Mouse (Mus musculus) R1 (cell line): ENCODE results near the gene Trim52.

Experiments used
- DNase-seq: peaks from one replicate; pipeline ENCODE4 v3.0.0-alpha.2; 2018; ENCODE audit warnings: low read depth, low spot score

The Trim52 gene

DNA sequence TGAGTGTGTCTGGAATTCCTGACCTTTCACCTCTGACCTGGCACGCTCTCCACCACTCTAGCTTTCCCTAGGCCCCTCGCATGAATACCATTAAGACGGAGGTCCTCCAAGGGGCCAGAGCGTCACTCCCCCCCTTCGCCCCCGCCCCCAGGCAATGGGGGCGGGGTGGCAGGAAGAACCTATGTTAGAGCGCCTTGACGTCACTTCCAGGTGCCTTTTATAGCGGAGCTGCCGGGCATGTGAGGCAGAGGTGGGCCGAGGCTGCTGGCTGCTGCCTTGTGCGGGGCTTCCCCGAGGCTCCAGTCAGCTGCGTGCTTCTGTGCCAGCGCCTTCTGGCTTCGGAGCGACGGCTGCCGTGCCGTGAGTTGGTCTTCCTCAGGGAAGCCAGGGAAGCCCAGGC is at the start of gene Trim52:
Gene Trim52, plus strand, starts transcription at position 219 of the 400 bp plus-strand sequence.
- peak; percentile 91 for DNase-seq

DNA sequence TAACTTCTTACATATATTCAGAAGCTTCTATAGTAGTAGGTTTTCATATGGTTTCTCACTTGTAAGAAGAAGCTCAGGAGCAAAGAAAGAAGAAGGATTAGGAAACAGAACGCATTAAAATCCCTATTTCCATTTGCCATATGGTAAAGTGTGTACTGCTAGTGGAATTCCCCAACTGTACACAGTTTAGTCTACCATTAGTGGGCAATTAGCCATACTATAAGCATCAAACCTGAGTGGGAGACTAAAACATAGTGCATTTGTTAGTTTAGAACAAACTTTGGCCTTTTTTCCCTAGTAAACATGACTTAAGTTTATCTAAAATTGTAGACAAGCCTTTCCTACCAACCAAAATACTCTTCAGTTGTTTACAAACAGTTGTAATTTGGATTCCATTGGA is 33.4 kb upstream of the Trim52 start:
- DNase-seq = no peak

DNA sequence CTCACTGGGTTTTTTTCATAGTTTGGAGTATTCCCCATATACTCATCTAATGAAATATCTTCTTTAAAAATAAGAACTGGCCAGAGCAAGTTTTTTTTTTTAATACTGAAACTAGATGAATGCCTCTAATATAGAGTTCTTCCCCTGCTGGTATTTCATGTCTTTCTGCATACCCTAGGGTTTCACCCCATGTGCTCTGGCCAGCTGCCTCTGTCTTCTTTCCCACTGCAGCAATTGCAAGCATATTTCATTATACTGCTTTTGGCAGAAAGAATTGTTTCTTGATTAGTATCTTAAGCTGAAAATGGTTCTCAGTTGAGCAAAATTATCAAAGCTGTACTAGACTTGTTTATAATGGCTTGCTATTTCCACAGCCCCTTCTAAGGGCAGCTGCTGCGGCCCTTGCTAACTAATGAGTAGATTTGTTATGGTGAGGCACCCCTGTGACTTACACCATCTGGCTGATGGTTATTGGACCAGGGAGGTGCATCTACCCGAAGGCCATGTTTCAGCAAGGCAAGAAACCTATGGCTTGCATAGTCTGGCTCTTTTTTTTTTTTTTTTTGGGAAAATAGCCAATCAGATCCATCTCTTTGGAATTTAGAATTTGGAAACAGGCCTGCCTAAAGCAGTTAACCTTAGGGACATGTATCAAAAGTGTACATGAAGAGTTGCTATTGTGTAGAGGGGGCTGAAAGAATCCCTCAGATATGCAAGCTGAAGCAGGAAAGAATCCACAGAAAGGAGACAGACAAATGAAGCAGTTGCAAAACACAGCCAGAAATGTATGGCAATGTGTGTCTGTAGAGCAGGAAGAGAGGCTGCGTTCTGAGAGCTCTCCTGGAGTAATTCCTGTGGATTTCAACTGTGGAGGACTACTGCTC is 30.6 kb upstream of the Trim52 start:
- no peak for DNase-seq

DNA sequence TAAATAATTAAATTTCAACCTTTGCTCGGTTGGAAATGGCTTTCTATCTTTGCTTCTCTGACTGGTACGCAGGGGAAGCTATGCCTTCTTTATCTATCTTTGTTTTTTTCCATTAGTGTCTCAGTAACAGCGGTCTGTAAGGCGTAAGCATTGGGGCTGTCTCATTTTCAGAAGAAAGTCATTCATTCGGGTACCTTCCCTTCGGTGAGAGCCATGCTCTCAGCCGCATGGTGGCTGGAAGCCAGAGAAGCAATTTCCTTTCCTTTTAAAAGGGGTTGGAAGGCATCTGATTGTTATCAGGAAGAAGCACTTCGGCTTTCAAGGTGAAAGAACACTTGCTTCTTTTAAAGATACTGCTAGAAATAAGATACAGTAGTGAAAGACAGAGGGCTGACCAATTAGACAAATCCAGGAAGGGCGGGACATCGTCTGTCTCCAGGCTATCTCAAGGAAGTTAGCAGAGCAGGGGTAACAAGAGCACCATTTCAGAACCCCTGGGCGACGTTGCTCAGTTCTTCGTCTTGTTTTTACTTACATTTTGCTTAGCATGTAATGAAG is 17.4 kb upstream of the Trim52 start:
- DNase-seq = peak; percentile 14

DNA sequence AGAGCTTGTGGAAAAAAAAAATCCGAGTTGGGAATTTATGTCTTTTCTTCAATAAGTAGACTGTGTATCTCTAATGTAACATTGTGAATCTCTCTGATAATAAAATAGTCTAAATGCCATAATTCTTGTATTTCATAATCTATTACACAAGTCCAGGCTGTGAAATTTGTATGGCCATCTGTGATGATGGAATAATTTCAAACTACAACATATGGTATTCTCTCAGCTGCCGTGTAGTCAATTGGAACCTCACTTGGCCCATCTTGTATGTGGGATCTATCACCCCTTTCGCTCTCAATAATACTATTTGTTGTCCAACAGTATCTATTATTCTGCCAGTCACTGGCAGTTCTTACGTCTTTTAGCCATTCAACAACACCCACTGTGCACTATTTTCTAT is 9.2 kb upstream of the Trim52 start:
- no peak for DNase-seq

DNA sequence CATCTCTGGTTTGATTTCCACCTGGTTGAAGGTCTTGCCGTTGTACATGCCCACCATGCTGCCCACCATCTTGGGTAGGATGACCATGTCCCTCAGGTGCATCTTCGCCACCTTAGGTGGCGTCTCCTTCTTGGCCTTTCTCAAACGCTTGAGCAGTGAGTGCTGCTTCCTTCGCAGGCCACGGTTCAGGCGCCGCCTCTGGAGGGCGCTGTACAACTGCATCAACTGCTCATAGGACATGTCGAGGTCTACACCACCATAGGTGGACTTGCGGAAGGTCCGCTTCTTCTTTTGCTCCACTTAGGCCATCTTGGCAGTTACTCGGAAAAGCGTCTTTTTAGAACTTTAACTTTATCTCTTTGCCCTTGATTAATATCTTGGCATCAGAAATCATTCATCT is 5.1 kb upstream of the Trim52 start:
- DNase-seq = no peak

DNA sequence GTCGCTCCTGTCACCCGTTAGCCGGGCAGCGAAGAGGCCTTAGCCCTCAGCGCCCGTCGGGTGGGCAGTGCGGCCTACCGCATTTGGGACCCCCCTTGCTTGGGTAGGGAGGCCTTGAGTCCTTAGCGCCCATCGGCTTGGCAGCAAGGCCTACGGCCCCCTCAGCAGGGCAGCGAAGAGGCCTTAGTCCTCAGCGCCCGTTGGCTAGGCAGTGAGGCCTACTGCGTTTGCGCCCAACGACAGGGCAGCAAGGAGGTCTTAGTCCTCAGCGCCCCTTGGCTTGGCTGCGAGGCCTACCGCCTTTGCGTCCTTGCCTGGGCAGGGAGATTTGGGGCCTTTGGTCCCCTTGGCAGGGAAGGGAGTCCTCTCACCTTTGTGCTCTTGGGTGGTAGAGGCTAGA is 427 bp downstream of the Trim52 start:
- DNase-seq = no peak

DNA sequence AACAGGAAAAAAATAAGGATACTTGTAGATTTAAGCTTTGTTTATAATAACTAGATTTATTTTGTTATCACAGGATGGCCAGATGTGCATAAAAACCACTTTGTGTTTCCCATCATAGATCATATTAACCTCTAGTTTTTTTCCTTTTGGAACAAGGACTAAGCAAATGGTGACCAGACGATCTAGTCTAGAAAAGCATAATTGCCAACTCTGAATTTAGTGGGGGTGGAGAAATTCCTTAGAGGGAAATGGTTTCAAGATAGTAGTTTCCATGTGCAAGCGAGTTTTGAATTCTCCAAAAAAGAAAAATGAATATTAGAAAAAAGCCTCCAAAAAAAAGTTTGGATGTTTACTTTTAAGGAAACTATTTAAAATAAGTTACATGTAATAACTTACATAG is 13.4 kb downstream of the Trim52 start:
- no peak for DNase-seq

DNA sequence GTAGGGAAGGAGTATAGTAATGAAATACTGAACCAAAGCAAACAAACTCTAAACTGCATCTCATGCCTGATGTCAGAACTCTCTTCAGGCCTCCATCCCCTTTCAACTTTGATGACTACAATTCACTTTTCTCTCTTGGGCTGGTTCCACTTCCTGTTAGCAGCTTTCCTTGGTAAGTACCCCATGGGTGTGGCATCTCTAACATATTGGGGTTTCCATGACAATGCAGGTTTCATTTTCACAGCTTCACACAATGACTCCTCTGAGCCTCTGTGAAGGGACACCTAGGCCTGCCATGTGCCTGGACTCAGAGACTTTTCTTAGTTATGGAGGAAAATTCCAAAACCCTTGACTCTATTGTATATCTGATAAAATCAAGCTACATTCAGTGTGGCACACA is 30.3 kb downstream of the Trim52 start:
- DNase-seq = no peak

DNA sequence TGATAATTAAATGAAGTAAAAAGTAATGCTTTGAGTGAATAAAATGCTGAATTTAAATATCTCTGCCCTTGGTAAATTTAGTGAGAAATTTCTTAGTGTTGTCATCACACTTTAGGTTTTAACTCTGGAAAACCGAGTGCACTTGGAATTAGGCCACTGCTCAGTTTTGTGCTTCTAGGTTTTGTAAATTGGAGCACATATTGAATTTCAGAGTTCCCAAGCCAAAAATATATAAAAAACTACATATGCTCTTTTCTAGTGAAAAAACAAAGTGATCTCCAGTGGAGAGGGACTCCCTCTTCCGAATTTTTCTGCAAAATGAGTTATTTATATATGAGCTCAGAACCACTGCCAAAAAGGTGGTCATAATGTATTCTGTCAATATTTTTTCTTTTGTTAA is 45.2 kb downstream of the Trim52 start:
- no peak for DNase-seq

DNA sequence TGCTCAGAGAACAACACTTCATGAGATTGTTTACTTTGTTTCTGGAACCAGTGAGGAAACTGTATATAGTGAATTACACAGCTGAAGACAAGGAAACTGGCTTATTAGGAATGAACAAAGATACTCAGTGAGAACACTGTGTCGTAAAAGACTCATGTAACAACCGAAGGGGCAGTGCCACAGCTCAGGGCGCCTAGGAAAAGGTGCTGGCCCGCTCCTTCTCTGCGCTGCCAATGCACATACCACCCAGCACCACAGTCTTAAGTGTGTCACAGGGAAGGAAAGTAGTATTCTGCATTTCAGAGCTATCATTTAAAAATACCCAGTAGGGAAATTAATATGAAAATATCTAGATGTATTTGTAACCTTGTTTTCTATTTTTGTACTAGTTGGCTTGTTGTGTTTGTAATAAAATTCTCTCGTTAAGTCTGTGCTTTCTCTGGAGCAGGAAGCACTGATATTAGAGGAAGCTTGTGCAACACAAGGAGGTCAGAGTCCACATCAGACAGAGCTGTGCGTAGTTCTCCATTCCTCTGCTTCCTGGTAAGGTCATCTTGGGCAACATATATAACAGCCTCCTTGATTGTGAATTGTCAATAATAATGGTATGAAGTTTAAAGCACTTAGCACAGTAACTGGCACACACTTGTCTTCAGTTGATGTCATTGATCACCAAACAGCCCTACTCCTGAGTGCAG is 49.0 kb downstream of the Trim52 start:
- no peak for DNase-seq

DNA sequence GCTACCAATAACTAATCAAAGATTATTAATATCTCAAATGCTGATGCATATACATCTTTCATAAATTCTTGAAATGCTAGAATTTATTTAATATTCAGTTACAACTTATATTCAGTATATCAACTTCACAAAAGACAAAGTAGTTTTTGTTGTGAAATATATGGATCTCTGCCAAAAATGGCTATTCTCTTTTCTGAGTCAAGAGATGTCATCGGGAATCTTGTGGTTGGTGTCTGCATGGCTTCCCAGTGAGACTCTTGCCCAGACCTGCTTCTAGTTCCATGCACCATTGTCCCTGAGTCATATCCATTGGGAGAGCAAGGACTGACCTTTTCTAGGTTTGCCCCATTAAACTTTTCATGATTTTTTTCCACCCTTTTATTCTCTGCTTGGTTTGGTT is 50.5 kb downstream of the Trim52 start:
- DNase-seq = no peak

DNA sequence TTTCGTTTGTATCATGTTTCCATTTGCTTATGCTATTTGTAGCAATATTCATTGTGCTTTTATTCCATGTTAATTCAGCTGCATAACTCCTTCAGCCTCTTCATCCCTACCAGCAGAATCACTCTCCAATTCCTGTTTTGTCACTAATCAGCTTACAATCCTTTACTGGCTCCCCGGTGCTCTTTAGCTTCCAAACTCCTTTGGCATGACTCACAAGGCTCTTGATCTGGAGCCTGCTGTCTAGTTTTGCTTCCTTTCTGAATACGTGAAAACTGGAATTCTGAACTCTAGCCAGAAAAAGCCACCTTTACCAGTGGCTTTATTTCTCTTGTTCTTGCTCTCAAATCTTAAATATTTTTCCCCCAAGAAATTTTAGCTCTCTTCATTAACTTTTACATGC is 56.3 kb downstream of the Trim52 start:
- no peak for DNase-seq

DNA sequence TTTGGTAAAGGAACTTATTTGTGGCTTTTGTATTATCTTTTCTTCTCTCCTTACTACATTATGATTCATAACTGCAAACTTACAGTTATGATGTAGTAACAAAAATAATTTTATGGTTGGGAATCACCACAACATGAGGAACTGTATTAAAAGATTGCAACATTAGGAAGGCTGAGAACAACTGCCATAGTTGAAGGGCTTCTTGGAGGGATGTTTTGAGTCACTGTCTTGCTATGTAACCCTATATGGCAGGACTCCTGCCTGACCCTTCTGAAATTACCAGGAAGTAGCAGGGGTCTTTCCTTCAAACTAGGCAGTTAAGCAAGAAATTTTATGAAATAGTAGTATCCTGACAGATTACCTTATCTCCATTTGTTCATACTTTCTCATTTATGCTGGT is 57.2 kb downstream of the Trim52 start:
- DNase-seq = no peak

DNA sequence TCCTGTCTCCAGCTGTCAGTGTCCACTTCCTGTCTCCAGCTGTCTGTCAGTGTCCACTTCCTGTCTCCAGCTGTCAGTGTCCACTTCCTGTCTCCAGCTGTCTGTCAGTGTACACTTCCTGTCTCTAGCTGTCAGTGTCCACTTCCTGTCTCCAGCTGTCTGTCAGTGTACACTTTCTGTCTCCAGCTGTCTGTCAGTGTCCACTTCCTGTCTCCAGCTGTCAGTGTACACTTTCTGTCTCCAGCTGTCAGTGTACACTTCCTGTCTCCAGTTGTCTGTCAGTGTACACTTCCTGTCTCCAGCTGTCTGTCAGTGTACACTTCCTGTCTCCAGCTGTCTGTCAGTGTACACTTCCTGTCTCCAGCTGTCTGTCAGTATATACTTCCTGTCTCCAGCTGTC is 57.9 kb downstream of the Trim52 start:
- DNase-seq = peak; percentile 2

DNA sequence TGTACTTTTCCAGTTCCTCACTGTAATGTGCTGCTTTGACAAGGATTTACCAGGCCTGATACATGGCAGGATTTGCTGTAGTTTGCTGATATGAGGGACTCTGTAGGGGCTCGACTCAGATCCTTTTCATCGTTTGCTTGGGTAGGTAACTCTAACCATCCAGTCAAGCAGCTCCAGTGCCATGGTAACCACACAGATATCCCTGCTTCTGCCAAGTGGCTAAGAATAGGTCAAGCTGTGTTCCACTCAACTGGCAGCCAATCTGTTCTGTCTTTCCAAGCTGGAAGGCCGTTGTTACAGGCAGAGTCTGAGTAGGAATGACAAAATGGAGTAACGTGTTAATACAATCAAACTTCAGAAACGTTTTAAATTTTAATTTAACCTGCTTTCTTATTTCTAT is 70.9 kb downstream of the Trim52 start:
- DNase-seq = no peak

DNA sequence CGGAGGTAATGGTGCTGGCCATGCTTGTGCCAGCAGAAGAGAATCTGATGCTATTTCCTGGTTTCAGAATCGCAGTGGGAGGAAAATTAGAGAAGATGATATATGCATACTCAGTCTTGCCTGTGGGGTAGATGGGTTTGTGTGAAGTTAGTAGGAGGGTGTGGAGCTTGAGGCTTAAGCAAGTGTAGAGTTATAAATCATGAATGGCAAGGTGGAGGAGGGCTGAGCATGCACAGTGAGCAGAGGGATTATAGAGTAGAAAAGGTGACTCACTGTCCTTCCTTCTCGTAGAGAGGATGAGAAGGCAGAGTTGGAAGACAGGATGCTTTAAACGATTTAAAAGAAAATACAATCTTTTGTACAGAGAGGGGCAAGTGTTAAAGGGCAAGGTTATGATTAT is 72.2 kb downstream of the Trim52 start:
- no peak for DNase-seq

DNA sequence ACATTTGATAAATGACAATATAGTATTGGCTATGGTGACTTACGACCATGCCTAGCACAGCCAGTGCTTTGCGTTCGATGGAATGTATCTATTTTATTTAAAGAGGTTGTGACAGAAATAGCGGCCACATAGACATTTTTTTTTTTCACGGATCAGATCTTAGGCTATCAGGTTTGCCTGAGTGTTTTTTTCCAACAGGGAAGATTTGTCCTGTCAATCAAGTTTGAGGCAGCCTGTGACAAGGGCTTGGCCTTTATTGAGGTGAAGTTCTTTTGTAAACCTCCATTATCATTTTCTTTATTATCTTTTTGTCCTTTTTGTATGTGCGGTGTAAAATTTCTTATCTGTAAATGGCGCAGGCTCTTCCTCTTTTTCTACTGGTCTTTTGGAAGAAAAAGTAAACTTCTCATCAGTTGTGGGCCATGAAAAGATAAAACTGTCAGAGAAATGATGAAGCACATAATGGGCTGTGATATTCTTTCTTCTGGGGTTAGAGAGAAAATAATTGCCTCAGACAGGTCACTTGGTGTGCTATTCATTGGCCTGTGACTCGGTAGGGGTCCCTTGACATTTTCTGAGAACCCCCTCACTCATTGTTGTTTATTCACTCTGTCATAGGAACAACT is 73.2 kb downstream of the Trim52 start:
- no peak for DNase-seq

DNA sequence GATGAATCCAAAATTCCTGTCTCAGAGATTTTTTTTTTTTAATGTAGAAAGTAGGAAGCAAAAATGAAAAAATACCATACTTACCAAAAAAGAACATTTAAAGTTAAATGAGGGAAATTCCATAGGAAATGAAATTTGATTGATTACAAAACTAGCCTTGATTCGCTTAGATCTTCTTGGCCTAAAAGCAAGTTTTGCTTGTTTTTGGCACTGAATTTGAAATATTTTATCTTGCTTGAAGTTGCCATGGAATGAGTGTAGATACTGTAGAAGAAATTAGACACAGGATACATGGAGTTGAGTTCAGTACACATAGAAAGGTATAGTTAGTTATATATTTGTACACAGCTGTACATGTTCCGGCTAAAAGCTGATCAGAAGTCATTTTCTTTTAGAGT is 73.7 kb downstream of the Trim52 start:
- DNase-seq = no peak

DNA sequence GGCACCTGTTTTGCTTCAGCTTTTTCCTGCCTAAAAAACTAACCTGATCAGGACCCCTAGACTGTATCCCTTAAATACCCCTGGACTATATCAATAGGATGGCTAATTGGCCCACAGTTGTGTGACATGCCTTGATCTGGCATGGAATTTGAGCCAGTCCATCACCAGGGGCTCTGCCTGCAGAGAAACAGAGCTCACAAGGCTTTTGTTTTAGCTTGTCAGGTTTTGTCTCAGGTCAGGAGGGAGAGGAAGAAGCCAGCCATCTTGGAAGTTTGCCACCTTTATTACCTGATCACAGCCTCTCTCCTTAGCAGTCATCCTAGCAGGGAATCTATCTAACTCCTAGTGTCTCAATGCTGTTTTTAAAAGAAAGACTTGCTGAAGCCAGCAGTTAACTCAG is 74.6 kb downstream of the Trim52 start:
- no peak for DNase-seq

DNA sequence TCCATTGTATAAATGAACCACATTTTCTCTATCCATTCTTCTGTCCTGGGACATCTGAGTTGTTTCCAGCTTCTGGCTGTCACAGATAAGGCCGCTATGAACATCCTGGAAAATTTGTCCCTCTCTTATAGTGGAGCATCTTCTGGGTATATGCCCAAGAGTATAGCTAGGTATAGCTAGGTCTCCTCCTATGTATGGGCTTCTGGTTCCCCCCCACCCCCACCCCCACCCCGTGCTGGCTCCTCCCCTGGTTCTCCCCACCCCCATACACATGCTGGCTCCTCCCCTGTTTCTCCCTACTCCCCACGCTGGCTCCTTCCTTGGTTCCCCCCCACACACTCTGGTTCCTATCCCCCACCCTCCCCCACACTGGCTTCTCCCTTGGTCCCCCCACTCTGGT is 78.0 kb downstream of the Trim52 start:
- no peak for DNase-seq
